Mouse (Mus musculus) heart, postnatal 0 days (tissue): Measurements from ENCODE around the gene Mepe. TPM values are rescaled to one million over a fixed set of nuclear protein-coding genes. Genes with fewer than 3 reads are reported as not detected.

Experiments used
- ATAC-seq: fragments of 200-750 bp; cut with Nextera tagmentation; 2 replicates; pipeline ENCODE4 v1.8.0; 2017; ENCODE audit warnings: low read depth, moderate number of reproducible peaks, moderate library complexity; ENCODE audit not compliant: insufficient read depth
- DNase-seq: peaks from one replicate; pipeline ENCODE4 v3.0.0-alpha.2; 2016; ENCODE audit warnings: low spot score
- H3K27ac ChIP-seq: fragments of 300-500 bp; sonication (generic); 2 replicates; pipeline ENCODE4 v1.5.1; 2014; ENCODE audit warnings: low read depth, mild to moderate bottlenecking
- H3K27me3 ChIP-seq: fragments of 300-500 bp; sonication (generic); 2 replicates; pipeline ENCODE4 v1.6.1; 2014; ENCODE audit warnings: low read length, mixed read lengths; ENCODE audit not compliant: control insufficient read depth, insufficient read depth
- H3K36me3 ChIP-seq: fragments of 300-500 bp; sonication (generic); replicated peaks from 2 replicates; pipeline ENCODE4 v1.6.1; 2014; ENCODE audit warnings: low read length, mixed read lengths; ENCODE audit not compliant: control insufficient read depth, insufficient read depth
- H3K4me1 ChIP-seq: fragments of 300-500 bp; sonication (generic); 2 replicates; pipeline ENCODE4 v1.6.1; 2014; ENCODE audit warnings: antibody characterized with exemption; ENCODE audit not compliant: control insufficient read depth, insufficient read depth
- H3K4me2 ChIP-seq: fragments of 300-500 bp; sonication (generic); 2 replicates; pipeline ENCODE4 v1.6.1; 2014; ENCODE audit warnings: low read depth, mild to moderate bottlenecking, low read length, moderate library complexity
- H3K4me3 ChIP-seq: fragments of 300-500 bp; sonication (generic); 2 replicates; pipeline ENCODE4 v1.5.1; 2014; ENCODE audit warnings: low read depth, low read length
- H3K9ac ChIP-seq: fragments of 300-500 bp; sonication (generic); replicated peaks from 2 replicates; pipeline ENCODE4 v1.6.1; 2014; ENCODE audit warnings: low read depth, low read length, mixed read lengths
- H3K9me3 ChIP-seq: fragments of 300-500 bp; sonication (generic); replicated peaks from 2 replicates; pipeline ENCODE4 v1.6.1; 2016; ENCODE audit warnings: low read length; ENCODE audit not compliant: control insufficient read depth
- CTCF ChIP-seq: IDR thresholded peaks from 2 replicates; pipeline ENCODE4 v1.5.1; 2016; ENCODE audit warnings: antibody characterized with exemption, control low read depth, low read depth
- EP300 ChIP-seq: IDR thresholded peaks from 2 replicates; pipeline ENCODE4 v1.6.1; 2016; ENCODE audit warnings: antibody characterized with exemption, low read depth
- WGBS: fragments of 180-500 bp; shearing (Covaris S2); extraction: QIAGEN DNeasy Blood & Tissue Kit; methylation state at CpG from one replicate; pipeline ENCODE4 v1.1.7; 2014; 5-methylcytosine and 5-hydroxymethylcytosine counted together
- microRNA-seq: library from miRNA; unstranded; fragments of <30 nt; microRNA quantifications from one replicate; pipeline ENCODE4, GENCODE M21; 2016
- polyA plus RNA-seq: library from polyadenylated mRNA; unstranded; fragments of >200 nt; fragmentation: Nextera tagmentation; extraction: Ambion mirVana; gene quantifications from 2 replicates; pipeline ENCODE4 v1.2.1, GENCODE M21; 2015
- total RNA-seq: library from RNA; depleted of rRNA; stranded (reverse); fragments of >200 nt; gene quantifications from 2 replicates; pipeline ENCODE4 v1.2.3, GENCODE M21; 2014; ENCODE audit warnings: low replicate concordance; rRNA removed

Gene Mepe
- total and polyA plus RNA-seq, 2 experiments from 2014 or later = not detected

DNA sequence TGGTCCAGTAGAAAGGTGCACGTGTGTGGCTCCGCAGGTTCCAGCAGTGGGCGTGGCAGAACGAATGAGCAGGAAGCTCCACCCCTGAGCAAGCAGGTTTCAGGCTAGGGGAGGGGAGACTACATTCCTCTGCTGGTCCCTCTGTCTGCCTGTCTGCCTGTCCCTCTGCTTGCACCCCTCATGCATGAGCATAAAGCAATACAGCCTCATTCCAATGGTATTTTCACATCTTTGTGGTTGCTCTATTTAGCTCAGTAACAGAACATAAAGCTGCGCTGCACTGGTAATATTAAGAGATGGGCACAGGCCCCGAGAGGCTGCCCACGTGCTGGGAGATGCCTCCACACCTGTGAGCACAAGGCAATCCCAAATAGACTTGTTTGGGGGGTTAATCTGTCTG lies 56.5 kb downstream of the Mepe start:
- H3K36me3 ChIP-seq = no peaks in the 10 kb centered on the region
- ATAC-seq = no peak
- H3K9me3 ChIP-seq = no peaks in the 10 kb centered on the region
- no peaks in the 10 kb centered on the region for H3K27me3 ChIP-seq
- no peak for DNase-seq
- TF ChIP-seq EP300 = no peak
- no peak for TF ChIP-seq CTCF
- H3K4me1 ChIP-seq = no peaks in the 10 kb centered on the region
- H3K9ac ChIP-seq = no peak overlapping the region
- WGBS = 60% methylated on average over 3 of the region's 7 CpGs
- H3K4me3 ChIP-seq = no peak overlapping the region
- no peak overlapping the region for H3K4me2 ChIP-seq
- no peak overlapping the region for H3K27ac ChIP-seq

DNA sequence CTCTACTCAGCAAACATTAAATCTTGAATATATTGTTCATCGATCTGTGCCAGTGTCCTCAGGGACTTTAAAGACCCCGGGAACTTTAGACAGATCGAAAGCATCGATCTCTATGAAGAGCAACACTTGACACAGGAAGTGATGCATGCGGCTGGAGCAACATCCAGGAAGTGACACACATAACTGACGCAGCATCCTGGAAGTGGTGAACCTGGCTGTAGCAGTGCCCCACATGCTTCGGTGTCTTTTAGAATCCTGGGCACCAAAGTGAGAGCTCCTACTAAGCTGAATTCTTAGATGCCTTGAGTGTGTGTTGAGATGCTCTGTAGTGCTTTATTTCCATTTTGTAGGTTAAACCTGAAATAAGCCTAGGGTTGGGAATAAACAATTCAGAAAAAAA lies 59.4 kb downstream of the Mepe start:
- DNase-seq (no peak), ATAC-seq (no peak)
- no peaks in the 10 kb centered on the region for H3K4me1 ChIP-seq
- no peak overlapping the region for H3K4me2 ChIP-seq
- TF ChIP-seq EP300 (no peak), CTCF (no peak)
- H3K9ac ChIP-seq = no peak overlapping the region
- no peak overlapping the region for H3K27ac ChIP-seq
- H3K36me3 ChIP-seq = no peaks in the 10 kb centered on the region
- no peak overlapping the region for H3K4me3 ChIP-seq
- H3K9me3 ChIP-seq = no peaks in the 10 kb centered on the region
- H3K27me3 ChIP-seq = no peaks in the 10 kb centered on the region
- WGBS = 81% methylated on average over 7 of the region's 7 CpGs

DNA sequence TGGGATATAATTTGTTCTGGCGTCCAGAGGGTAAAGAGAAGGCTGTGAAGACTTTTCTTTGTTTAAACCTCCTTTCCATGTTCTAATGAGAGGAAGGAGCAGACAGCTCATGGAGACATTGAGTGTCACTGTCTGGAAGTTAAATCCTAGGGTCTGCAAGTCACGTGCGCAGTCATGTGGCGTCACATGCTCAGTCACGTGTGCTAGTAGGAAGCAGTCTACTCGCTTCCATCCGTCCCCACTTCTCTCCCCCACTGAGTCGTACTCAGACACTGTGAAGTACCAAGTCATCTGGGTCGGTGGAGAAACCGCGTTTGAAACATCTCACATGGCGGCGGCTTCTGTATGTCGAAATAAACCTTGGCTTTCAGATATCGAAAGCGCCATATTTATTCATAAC lies 60.4 kb downstream of the Mepe start:
- no peak for TF ChIP-seq CTCF
- TF ChIP-seq EP300 = no peak
- no peaks in the 10 kb centered on the region for H3K9me3 ChIP-seq
- H3K4me3 ChIP-seq = no peak overlapping the region
- no peak overlapping the region for H3K9ac ChIP-seq
- H3K27ac ChIP-seq = no peak overlapping the region
- no peaks in the 10 kb centered on the region for H3K36me3 ChIP-seq
- ATAC-seq = no peak
- DNase-seq = no peak
- 89% methylated on average over 16 of the region's 16 CpGs for WGBS
- H3K4me2 ChIP-seq = no peak overlapping the region
- no peaks in the 10 kb centered on the region for H3K27me3 ChIP-seq
- H3K4me1 ChIP-seq = no peaks in the 10 kb centered on the region

DNA sequence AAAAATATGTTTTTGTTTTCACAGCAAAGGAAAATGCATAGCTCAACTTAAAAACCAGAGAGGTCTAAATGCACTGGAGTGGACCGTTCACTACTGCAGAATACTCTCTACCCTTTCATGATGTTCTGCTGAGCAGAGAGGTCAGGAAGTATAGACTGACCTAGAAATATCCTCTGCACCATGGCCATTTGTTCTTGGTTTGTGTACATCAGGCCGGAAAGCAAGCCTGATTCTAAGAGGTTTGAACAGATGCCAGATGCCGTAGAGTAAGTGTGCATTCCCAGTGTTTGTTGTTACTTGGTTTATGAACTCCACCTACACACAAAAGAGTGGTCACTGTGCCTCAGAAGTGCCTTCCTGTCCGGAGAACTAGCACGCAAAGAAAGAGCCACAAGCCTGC lies 61.8 kb downstream of the Mepe start:
- no peaks in the 10 kb centered on the region for H3K27me3 ChIP-seq
- DNase-seq (no peak), ATAC-seq (no peak)
- H3K27ac ChIP-seq = no peak overlapping the region
- no peak overlapping the region for H3K4me2 ChIP-seq
- WGBS = 53% methylated on average over 5 of the region's 5 CpGs
- H3K4me3 ChIP-seq = no peak overlapping the region
- no peak overlapping the region for H3K9ac ChIP-seq
- no peaks in the 10 kb centered on the region for H3K4me1 ChIP-seq
- H3K36me3 ChIP-seq = no peaks in the 10 kb centered on the region
- H3K9me3 ChIP-seq = no peaks in the 10 kb centered on the region
- no peak for TF ChIP-seq EP300
- no peak for TF ChIP-seq CTCF

Small RNA genes lying within 50 kb of the gene (microRNA-seq; reads per million reads assigned to microRNA genes)
- gene Gm23616 = not detected

Other genes starting within 250 kb of the Mepe start
- gene Gm17660, start 247.7 kb upstream of the Mepe start, total RNA-seq = not detected in 2 replicates
- gene Gm17660, start 247.7 kb upstream of the Mepe start, polyA plus RNA-seq = not detected in 2 replicates
- 123 and 168 TPM in 2 replicates for gene Sparcl1, start 211.6 kb upstream of the Mepe start, total RNA-seq
- 97.3 and 99.0 TPM in 2 replicates for gene Sparcl1, start 211.6 kb upstream of the Mepe start, polyA plus RNA-seq
- not detected in 2 replicates for gene Dspp, start 154.6 kb upstream of the Mepe start, total RNA-seq
- gene Dspp, start 154.6 kb upstream of the Mepe start, polyA plus RNA-seq = not detected in 2 replicates
- not detected in 2 replicates for gene Dmp1, start 122.7 kb upstream of the Mepe start, total RNA-seq
- 0.05 TPM in 1 of 2 replicates, not detected in the other for gene Dmp1, start 122.7 kb upstream of the Mepe start, polyA plus RNA-seq
- gene Ibsp, start 26.2 kb upstream of the Mepe start, total RNA-seq = not detected in 2 replicates
- not detected in 2 replicates for gene Ibsp, start 26.2 kb upstream of the Mepe start, polyA plus RNA-seq
- 0.53 and 3.4 TPM in 2 replicates for gene Spp1, start 109.8 kb downstream of the Mepe start, total RNA-seq
- gene Spp1, start 109.8 kb downstream of the Mepe start, polyA plus RNA-seq = 11.2 and 34.8 TPM in 2 replicates
- 15.4 and 29.4 TPM in 2 replicates for gene Pkd2, start 134.1 kb downstream of the Mepe start, total RNA-seq
- gene Pkd2, start 134.1 kb downstream of the Mepe start, polyA plus RNA-seq = 4.5 and 4.7 TPM in 2 replicates
- 3.1 and 3.5 TPM in 2 replicates for gene BC005561, start 183.0 kb downstream of the Mepe start, total RNA-seq
- gene BC005561, start 183.0 kb downstream of the Mepe start, polyA plus RNA-seq = 5.0 and 5.6 TPM in 2 replicates